In genomic region chr13:30069397-30069796, GRCm38 (mm10) we compare ENCODE assay signal across 25 mouse cellular contexts.
DNase-seq lines count a peak whose midpoint lies in the region; ATAC-seq and TF ChIP-seq lines count a peak whose summit lies in the region.
"Had no signal": no experiment of that assay in that cellular context is flagged by ENCODE, and none has a peak within 500 bp of the region (broad histone marks: within the 10 kb centered on the region; RNA-seq: fewer than 3 reads in every experiment).

No protein-coding gene starts in this region.

- no peak for TF ChIP-seq CTCF in ES-Bruce4 (IDR thresholded peaks at IDR 0.05; ENCODE audit: low read depth, low read length)

- no peak for TF ChIP-seq POLR2A in ES-Bruce4 (IDR thresholded peaks at IDR 0.05; ENCODE audit: insufficient read depth, low read length)

- H3K27me3 ChIP-seq in ES-Bruce4 (ENCODE audit: control insufficient read depth, insufficient read depth, low read length, poor library complexity, severe bottlenecking) = no peaks in the 10 kb centered on the region
- H3K27me3 ChIP-seq: embryonic facial prominence, embryonic 13.5 days; embryonic facial prominence, embryonic 15.5 days; forebrain, embryonic 12.5 days had no signal

- DNase-seq in ES-CJ7 (ENCODE audit: low read depth, low spot score) (peak; percentile 74), R1 (ENCODE audit: low read depth, low spot score) (peak; percentile 89)
- DNase-seq in spleen, postnatal 36 days (ENCODE audit: low spot score in 2 of 2) = no peak
- DNase-seq: adrenal gland, adult 2 months; adrenal gland, postnatal 10 days; adrenal gland, postnatal 25 days; cerebellum, adult 11 months; cerebellum, adult 18-20 months; cerebellum, adult 8-10 months; cerebellum, adult 9-11 months; cerebellum, postnatal 14 days; cerebellum, postnatal 36 days; embryo, embryonic 11 days had no signal

- 0 out of 2 replicates have a peak overlapping the region, but pooled peaks have one; percentile 26 for H3K9ac ChIP-seq in ES-Bruce4 (ENCODE audit: low read depth, poor library complexity, severe bottlenecking)
- H3K9ac ChIP-seq: embryonic facial prominence, embryonic 13.5 days; embryonic facial prominence, embryonic 15.5 days; forebrain, embryonic 12.5 days had no signal

- peak overlapping the region; percentile 80 for H3K27ac ChIP-seq in ES-Bruce4 (ENCODE audit: insufficient read depth, low read length)
- H3K27ac ChIP-seq: embryonic facial prominence, embryonic 13.5 days; embryonic facial prominence, embryonic 15.5 days; forebrain, embryonic 10.5 days; forebrain, embryonic 12.5 days had no signal

- peaks cover 2% of the 10 kb centered on the region for H3K4me1 ChIP-seq in ES-Bruce4 (ENCODE audit: control insufficient read depth, insufficient read depth, low read length)
- H3K4me1 ChIP-seq: embryonic facial prominence, embryonic 15.5 days; forebrain, embryonic 12.5 days had no signal

- no peak overlapping the region for H3K4me3 ChIP-seq in ES-Bruce4 (ENCODE audit: low read depth, low read length)
- H3K4me3 ChIP-seq: embryonic facial prominence, embryonic 13.5 days; embryonic facial prominence, embryonic 15.5 days; erythroblast, embryonic 14.5 days; forebrain, embryonic 10.5 days; forebrain, embryonic 12.5 days had no signal

- no peak for ATAC-seq in inflammation-experienced regulatory T-cells, adult 6 months
- no peak for ATAC-seq in monocyte, adult 5-6 weeks (replicated peaks; ENCODE audit: insufficient number of reproducible peaks, low FRiP score, low TSS enrichment, poor library complexity, severe bottlenecking)
- ATAC-seq: forebrain, embryonic 14.5 days; forebrain, embryonic 16.5 days; Patski had no signal

- no peaks in the 10 kb centered on the region for H3K9me3 ChIP-seq in ES-Bruce4 (replicated peaks; ENCODE audit: control insufficient read depth, insufficient read depth, low read length, poor library complexity, severe bottlenecking)
- H3K9me3 ChIP-seq: embryonic facial prominence, embryonic 13.5 days; embryonic facial prominence, embryonic 15.5 days; forebrain, embryonic 10.5 days; forebrain, embryonic 12.5 days; G1E had no signal

- no peaks in the 10 kb centered on the region for H3K36me3 ChIP-seq in ES-Bruce4 (ENCODE audit: control insufficient read depth, insufficient read depth, low read length, poor library complexity, severe bottlenecking)
- H3K36me3 ChIP-seq: embryonic facial prominence, embryonic 13.5 days; embryonic facial prominence, embryonic 15.5 days; forebrain, embryonic 10.5 days; forebrain, embryonic 12.5 days; G1E had no signal

- no peak for TF ChIP-seq EP300 in ES-Bruce4 (IDR thresholded peaks at IDR 0.05; ENCODE audit: insufficient read depth, low read depth, low read length)

Comparison
In these comparisons a context has a peak if more than half of its experiments do, and no peak if none do; other contexts are left out.
1. DNase-seq: peak in ES-CJ7 (single experiment) and R1 (single experiment); none in spleen, postnatal 36 days (0 of 2).